Mouse (Mus musculus): ENCODE data around the gene Pkn3.
"Not testable (repeated sequence)": the region's sequence is repeated elsewhere in the genome, so short reads cannot be mapped to it uniquely, and the experiment has no call there.

Pkn3 gene

DNA sequence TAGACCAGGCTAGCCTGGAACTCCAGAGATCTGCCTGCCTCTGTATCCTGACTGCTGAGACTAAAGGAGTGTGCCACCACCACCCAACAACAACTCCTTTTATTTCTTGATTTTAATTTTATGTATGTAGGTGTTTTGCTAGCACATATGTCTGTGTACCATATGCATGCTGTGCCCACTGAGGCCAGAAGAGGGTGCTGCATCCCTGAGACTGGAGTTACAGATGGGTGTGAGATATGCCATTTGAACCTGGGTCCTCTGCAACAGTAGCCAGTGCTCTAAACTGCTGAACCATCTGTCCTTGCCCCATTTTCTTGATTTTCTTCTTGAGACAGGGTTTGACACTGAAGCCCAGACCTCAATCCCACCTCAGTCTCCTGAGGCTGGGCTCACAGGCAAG is 28.9 kb downstream of the Pkn3 start:
- peak; percentile 66 for DNase-seq

DNA sequence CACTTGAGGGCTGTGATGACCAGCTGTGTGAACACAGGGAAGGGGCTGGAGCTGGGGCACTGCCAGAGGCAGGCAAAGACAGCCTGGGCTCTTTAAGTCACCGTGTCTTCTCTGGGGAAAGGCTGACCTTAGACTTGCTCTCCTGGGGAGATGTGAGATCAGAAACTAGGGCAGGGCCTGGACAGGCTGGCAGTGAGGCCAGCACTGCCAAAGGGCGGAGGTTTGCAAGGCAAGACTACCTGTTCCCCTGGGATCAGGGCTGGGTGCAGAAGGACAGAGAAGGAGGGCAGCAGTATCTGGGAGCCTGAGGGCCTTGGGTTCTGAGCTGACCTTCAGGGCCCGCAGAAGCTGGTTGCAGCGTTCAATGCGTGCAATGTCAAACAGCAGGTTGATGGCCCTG is 30.2 kb downstream of the Pkn3 start:
- no peak for DNase-seq

DNA sequence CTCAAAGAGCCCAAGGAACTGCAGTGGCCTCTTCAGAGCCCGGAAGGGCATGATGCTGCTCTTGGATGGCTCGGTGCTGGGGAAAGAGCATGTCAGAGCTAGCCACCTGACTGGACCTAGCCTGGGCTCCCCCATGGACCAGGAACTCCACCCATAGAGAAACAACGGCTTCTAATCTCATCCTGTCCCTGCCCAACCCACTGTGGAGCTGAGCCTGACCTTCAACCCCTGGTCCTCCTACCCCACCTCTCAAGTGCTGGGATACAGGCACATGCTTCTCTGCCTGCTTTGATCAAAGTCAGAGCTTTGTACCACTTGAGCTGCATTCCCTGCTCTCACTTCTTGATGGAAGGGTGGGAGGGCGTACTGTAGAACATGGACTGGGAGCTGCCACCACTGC is 30.8 kb downstream of the Pkn3 start:
- DNase-seq: no peak

DNA sequence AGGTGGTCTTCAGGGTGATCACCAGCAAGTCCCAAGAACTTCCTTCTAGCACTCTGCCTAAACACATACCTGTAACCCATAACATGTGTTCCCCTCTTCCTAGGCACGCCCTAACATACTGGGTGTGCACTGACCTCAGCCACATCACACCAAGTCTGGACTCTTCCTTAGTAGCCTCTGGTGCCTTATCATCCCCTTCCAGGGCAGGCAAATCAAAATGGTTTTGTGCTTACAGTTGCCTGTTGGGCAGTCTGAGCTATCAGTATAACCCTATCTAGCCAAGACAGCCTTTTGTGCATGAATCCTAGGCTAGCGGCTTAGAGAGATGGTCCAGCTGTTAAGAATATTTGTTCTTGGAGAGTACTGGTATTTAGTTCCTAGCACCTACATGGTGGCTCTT is 34.0 kb downstream of the Pkn3 start:
- DNase-seq: no peak

DNA sequence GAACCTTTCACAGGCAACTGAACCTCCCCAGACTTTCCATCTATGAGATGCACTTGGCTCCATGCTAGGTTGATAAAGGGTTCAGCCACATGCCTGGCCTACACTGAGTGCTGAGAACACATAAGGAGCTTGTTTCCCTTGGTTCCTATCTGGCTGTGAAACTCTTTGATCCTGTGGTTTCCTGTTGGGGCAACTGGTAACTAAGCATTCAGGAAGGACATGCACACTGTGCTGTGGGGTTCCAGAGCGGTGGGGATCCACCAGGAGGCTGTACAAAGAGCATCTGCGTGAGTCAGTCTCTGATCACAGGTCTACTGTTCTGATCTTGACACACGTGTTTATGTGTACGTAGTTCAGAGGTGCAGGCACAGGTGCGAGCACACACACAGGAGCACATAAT is 35.1 kb downstream of the Pkn3 start:
- DNase-seq: no peak

DNA sequence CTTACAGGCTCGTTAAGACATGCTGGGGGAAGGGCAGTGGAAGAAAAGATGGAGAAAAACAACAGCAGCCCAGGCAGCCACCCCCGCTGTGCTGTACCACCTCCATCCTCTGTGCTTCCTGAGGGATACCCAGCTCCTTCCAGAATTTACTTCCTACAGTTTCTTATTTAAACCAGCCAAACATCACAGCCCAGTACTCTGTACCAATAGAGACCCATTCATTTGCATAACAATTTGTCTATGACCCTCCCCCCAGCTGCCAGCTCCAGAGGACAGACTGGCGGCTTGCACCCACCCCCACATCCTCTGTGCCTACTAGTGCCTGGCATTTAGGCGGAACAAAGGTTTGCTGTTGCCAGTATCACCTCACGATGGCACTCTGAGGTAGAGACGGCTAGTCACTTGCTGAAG is 42.2 kb downstream of the Pkn3 start:
- no peak for DNase-seq

DNA sequence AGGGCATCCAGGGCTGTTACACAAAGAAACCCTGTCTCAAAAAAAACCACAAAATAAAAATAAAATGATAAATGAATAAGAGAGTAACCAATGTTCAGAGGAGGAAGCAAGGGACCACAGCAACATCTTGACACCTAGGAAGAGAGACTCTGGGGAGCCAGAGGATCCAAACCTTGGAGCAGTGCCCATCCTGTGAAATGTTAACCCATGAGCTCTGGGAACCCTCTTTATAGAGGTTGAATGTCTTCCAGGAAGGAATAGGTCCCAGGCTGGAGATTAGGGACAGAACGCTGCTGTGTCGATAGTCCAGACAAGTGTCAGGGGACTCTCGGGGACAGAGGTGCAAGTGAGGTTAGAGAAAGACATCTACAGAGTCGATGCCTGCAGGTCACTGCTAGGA is 42.8 kb downstream of the Pkn3 start:
- peak; percentile 51 for DNase-seq

DNA sequence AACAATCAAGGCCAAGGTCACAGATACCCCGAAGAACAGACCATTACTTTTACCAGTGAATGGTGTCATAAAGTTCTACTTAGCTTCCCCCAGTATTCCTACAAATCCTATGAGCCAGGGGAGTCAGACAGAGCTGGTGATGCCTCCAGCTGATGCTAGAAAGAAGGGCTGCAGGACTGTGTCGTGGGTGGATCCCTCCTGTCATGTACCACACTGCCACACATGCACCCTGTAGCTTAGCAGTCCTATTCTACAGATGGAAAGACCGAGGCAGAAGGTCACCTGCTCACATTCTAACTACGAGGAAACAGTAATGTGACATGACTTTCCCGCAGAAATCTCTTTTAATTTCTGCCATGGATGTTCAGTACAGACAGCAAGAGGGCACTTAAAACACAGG is 45.3 kb downstream of the Pkn3 start:
- DNase-seq: no peak

DNA sequence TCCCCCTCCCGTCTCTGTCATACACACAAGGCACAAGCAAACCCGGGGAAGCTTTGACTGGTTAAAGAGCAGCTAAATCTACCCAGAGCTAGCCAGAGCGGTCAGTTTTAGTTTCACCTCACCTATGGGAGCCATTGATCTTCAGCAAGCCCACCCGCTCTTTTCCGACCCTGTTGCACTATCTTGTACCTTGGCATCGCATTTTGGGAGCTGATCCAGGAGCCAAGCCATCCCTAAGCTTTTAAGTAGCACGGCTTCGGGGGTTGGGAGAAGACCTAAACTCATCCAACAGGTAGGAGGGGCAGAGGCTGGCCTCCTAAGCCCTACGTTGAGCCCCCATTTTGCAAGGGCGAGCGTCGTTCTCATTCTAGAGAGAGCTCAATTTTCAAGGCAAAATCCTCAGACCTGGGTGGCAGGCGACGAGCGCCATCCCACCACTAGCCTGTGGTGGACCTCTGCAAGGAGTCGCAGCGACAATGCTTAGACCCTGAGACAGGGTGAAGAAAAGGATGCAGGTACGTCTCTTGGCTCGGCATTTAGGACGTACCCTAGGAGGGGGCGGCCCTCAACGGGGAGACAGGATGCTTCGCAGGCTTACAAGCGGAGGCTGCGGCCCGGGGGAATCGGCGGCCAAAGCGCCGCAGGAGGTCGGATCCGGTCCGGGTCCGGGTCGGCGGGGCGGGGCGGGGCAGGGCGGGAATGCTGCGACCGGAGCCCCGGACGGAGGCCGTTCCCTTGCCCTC is 46.4 kb downstream of the Pkn3 start:
- DNase-seq: no peak

DNA sequence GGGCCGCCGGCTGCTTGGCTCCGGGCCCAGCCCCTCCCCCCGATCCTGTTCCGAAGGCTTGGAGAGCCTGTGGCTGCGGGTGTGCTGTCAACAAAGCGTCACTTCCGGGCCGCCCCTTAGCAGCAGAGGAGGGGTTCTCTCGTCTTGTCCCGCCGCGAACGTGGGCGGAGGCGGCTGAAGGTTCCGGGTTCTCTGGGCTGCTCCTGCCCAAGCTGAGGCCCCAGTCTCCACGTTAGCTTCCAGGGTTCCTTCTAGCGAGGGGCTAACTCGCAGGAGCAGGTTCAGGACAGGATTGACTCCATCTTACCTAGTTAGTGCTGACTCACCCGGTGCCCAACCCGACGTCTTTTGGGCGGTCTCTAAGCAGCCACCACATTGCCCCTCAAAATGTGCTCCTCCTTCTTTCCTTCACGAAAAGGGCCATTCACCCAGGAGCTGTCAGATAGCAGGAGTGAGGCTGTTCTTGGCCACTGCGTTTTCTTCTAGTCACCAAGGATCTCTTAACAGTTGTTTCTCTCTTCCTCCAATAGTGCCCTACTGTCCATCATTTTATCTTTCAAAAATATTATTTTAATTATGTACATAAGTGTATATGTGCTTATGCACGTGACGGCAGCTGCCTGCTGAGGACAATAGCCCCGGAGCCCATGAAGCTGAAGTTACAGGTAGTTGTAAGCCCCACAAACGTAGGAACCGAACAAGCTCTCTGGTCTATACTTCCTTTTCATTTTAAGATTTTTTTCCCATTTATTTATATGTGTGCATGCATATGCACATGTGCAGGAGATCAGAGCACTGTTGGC is 47.2 kb downstream of the Pkn3 start, which contains the start of gene Zer1:
TSS of gene Zer1 (minus strand) at position 114 of the 803 bp plus-strand sequence.
- DNase-seq: peak; percentile 98

DNA sequence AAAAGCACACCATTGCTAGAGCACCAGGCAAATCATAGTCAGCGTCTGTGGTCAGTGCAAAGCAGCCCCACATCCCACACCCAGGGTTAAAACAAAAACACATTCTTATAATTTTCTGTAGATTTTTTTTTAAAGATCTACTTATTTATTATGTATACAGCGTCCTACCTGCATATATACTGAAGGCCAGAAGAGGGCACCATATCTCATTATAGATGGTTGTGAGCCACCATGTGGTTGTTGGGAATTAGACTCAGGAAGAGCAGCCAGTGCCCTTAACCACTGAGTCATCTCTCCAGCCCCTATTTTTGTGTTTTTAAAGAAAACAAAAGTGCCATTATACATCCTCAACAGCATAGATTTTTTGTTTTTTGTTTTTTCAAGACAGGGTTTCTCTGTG is 51.3 kb downstream of the Pkn3 start:
- peak; percentile 62 for DNase-seq

DNA sequence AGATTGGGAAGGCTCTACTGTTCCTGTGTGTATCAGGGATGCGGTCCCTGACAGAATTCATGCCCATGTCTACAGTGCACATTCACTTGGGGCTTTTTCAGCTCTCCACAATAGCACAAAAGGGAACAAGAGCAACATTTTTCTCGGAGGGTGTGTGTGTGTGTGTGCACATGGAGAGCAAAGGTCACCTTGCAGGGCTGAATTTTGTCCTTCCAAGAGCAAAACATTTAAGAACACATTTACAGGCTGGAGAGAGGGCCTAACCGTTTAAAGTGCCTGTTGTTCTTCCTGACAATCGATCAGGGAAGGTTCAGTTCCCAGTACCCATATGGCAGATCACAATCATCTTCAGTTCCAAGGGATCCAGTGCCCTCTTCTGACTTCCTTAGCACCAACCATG is 52.7 kb downstream of the Pkn3 start:
- peak; percentile 46 for DNase-seq

DNA sequence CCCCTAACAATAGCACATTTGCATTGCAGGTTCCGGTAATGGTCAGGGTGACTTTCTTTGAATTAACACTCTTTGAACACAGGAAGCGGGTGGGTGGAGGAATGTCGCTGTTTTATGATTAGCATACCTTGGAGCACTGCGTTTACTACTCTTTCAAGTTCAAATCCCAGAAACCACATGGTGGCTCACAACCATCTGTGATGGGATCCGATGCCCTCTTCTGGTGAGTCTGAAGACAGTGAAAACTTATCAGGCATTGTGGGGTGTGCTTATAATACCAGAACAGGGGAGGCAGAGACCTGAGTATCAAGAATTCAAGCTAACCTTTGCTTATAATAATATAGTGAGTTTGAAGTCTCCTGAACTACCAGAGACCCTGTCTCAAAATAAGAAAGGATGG is 53.8 kb downstream of the Pkn3 start:
- not testable (repeated sequence) for DNase-seq

DNA sequence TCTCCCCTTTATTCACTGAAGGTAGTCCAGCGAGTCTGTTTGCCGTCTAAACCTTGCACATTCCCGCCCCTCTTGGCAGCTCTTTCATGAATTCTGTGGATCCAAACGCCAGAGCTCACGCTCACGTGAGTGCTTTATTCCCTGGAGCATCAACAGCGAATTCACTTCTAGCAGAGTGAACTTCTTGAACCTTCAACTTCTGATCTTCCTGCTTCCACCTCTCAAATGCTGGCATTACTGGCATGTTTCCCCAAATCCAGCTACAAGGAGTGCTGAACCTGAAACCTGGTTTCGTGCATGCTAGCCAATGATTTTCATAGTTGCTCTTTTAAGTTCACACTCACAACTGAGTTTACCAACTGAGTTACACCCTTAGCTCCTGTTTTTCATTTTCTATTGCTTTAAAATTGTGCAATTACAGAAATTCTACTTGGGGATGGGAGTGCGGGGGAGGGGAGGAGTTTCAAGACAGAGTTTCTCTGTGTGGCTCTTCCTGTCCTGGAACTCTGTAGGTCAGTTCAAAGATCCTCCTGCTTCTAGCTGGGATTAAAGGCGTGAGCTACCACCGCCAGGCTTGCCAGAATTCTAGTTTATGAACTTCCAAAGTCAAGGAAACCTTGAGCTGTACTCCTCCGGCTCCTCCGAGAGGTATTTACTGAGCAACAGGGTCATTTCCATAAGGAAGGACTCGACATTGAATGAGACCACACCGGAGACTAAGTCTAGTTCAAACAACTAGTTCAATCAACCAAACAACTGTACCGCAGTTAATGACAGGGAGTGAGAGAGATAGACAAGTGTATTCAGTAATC is 55.5 kb downstream of the Pkn3 start:
- peak; percentile 87 for DNase-seq

DNA sequence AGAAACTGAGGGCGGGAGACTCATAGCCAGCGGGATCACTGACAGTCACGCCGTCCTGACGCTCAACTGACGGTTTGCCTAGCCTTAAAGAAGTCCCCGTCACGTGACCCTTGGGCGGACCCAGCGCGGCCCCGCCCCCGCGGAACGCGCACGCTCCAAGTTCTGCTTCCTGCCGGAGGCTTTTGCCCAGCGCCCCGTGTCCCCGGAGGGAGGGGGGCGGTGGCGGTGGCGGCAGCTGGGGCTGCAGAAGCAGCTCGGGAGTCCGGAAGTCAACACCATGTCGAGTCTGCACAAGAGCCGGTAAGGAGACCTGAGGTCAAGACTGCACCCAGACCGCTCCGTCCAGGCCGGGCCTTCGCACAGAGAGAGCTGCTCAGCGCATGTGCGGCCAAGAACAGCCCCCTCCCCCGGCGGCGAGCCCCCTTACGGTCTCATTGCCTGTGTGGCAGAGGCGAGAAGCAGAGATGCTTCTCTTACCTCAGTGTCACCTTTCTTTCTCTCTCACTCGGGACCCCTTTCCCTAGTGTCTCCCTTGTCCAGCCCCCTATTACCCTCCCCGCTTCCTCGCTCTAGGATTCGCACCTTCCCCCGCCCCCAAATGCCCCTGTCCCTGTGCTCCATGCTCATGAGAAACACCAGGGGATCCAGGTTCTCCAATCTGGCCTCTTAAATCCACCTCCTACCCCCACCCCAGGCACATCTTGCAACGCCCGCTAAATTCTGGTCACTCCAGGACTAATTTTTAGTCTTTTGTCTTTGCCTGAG is 56.3 kb downstream of the Pkn3 start, which contains the start of gene Tbc1d13:
TSS of gene Tbc1d13 (plus strand) at position 134 of the 765 bp plus-strand sequence.
- peak; percentile 99 for DNase-seq

DNA sequence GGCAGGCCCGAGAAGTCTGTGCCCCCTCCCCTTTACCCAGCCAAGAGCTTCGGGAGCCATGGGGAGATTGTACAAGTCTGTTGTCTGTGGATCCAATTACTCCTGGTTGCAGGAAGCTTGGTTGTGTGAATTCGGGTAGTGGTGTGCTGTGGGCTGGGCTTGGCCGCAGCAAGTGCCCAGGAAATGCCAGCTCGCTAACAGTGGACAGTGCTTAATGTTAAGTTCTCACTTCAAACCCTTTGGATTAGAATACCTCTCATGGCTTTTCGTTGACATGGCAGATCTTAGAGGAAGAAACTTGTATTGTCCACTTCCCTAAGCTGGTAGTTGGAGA is 56.9 kb downstream of the Pkn3 start:
- no peak for DNase-seq

DNA sequence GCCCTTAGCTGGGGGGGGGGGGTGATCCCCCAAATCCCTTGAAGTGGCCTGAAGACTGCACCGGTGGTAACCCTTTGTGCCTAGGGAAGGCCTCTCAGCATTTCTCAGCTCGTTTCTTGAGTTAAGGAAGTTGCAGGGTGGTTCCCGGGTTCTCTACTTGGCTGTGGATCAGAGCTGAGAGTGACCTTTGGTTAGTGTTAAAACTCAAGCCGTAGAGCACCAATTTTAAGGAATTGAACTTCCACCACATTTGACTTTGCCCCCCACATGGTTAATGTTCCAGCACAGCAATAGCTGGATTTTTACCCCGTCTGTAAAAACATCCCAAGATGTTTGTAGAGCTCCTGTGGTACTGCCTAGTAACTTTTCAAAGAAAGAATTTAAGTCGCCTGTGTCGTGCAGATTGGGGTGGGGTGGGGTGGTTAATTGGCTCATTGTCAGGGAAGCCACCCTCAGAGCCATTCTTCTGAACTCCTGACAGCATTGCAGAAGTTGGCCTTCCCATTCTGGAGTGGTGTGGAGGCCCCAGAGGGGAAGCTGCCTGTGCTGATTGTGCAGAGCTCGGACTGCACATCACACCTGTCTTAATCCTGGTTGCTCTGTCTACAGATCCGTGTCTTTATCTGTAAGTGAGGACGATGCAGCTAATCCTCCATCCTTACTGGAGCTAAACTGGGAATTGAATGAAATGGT is 57.6 kb downstream of the Pkn3 start:
- peak; percentile 80 for DNase-seq

DNA sequence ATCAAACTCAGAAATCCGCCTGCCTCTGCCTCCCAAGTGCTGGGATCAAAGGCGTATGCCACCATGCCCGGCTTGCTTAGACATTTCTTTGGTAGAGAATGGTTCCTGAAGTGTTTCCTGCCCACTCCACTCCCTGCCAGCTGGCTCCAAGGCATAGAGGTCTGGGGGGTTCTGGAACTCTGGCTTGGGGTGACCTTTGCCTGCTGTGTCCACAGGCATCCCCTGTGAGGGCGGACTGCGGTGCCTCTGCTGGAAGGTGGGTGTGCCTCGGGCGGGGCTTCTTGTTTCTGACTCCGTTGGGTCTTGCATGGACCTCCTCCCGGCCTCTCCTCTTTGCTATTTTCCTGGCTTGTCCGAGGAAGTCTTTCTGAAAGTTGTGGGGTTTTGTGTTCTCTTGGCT is 59.0 kb downstream of the Pkn3 start:
- no peak for DNase-seq

DNA sequence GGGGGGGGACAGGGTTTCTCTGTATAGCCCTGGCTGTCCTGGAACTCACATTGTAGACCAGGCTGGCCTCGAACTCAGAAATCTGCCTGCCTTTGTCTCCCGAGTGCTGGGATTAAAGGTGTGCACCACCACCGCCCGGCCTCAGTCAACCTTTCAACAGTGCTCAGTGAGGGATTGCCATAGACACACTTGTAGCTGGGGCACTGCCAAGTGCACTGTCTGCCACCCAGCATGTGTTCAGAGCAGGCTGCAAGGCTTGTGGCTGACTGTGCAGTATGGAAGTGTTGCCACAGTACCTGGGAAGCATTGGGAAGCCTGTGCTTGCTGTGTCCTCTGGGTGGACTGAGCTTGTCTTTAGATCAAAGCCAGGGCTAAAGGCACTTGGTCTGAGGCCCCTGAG is 62.5 kb downstream of the Pkn3 start:
- DNase-seq: peak; percentile 47

All from kidney, postnatal 14 days (tissue).